Mouse (Mus musculus) megakaryocyte, embryonic 14.5 days (primary cell): ENCODE measurements around the gene Art2b.

Experiments used
- FLI1 ChIP-seq: IDR thresholded peaks from 2 replicates; pipeline ENCODE4 v1.6.1; 2012; ENCODE audit warnings: low read length, inconsistent platforms, mixed read lengths
- GATA1 ChIP-seq: IDR thresholded peaks from 3 replicates; pipeline ENCODE4 v1.6.1; 2012; ENCODE audit warnings: mixed read lengths, low read length, inconsistent platforms, borderline replicate concordance

GRCm38 (mm10) chr7:101549266-101549665 is 36.1 kb downstream of the Art2b start:
- TF ChIP-seq GATA1: no peak
- TF ChIP-seq FLI1: no peak
